Mouse (Mus musculus) hindbrain, embryonic 14.5 days (tissue): ENCODE measurements around the gene Rps2. TPM values are rescaled to one million over a fixed set of nuclear protein-coding genes. Genes with fewer than 3 reads are reported as not detected.

ENCODE experiments used
- ATAC-seq: fragments of 200-750 bp; cut with Nextera tagmentation; 2 replicates; pipeline ENCODE4 v1.8.0; 2017; ENCODE audit warnings: moderate number of reproducible peaks, mild to moderate bottlenecking, moderate TSS enrichment, moderate library complexity; ENCODE audit not compliant: low FRiP score
- DNase-seq: peaks from one replicate; pipeline ENCODE4 v3.0.0-alpha.2; 2015; ENCODE audit warnings: low spot score
- H3K27ac ChIP-seq: fragments of 300-500 bp; sonication (generic); 2 replicates; pipeline ENCODE4 v1.5.1; 2014; ENCODE audit warnings: mild to moderate bottlenecking, moderate library complexity
- H3K27me3 ChIP-seq: fragments of 300-500 bp; sonication (generic); 2 replicates; pipeline ENCODE4 v1.6.1; 2014; ENCODE audit warnings: mild to moderate bottlenecking, low read length, mixed read lengths; ENCODE audit not compliant: control insufficient read depth, insufficient read depth
- H3K36me3 ChIP-seq: fragments of 300-500 bp; sonication (generic); replicated peaks from 2 replicates; pipeline ENCODE4 v1.6.1; 2014; ENCODE audit not compliant: control insufficient read depth, insufficient read depth
- H3K4me1 ChIP-seq: fragments of 300-500 bp; sonication (generic); replicated peaks from 2 replicates; pipeline ENCODE4 v1.6.1; 2014; ENCODE audit warnings: antibody characterized with exemption, low read length, mixed read lengths; ENCODE audit not compliant: control insufficient read depth, insufficient read depth
- H3K4me2 ChIP-seq: fragments of 300-500 bp; sonication (generic); replicated peaks from 2 replicates; pipeline ENCODE4 v1.6.1; 2014; ENCODE audit warnings: mild to moderate bottlenecking, moderate library complexity
- H3K4me3 ChIP-seq: fragments of 300-500 bp; sonication (generic); replicated peaks from 2 replicates; pipeline ENCODE4 v1.5.1; 2014; ENCODE audit warnings: mild to moderate bottlenecking, low read length
- H3K9ac ChIP-seq: fragments of 300-500 bp; sonication (generic); 2 replicates; pipeline ENCODE4 v1.6.1; 2014
- H3K9me3 ChIP-seq: fragments of 300-500 bp; sonication (generic); 2 replicates; pipeline ENCODE4 v1.6.1; 2016; ENCODE audit warnings: low read length; ENCODE audit not compliant: control insufficient read depth
- WGBS: fragments of 180-500 bp; shearing (Covaris S2); extraction: QIAGEN DNeasy Blood & Tissue Kit; methylation state at CpG from one replicate; pipeline ENCODE4 v1.1.7; 2014; 5-methylcytosine and 5-hydroxymethylcytosine counted together
- polyA plus RNA-seq: library from polyadenylated mRNA; unstranded; fragments of >200 nt; fragmentation: Nextera tagmentation; extraction: Ambion mirVana; gene quantifications from 2 replicates; pipeline ENCODE4 v1.2.1, GENCODE M21; 2014

Rps2 gene
- polyA plus RNA-seq, 1 experiment from 2014 or later, result 838 TPM

- WGBS, result under 1% methylated on average over 30 of the region's 30 CpGs
- Histone ChIP-seq H3K9me3 (no peaks in the 10 kb centered on the region), H3K27ac (peak within 1 kb of the TSS; percentile 78), H3K9ac (peak within 1 kb of the TSS; percentile 94), H3K4me2 (peak within 1 kb of the TSS; percentile 96), H3K4me3 (peak within 1 kb of the TSS; percentile 77), H3K4me1 (peaks cover 24% of the 10 kb centered on the region), H3K36me3 (peaks cover 15% of the 10 kb centered on the region), H3K27me3 (no peaks in the 10 kb centered on the region)
- DNase-seq, result peak; percentile 98
- peak; percentile 71 for ATAC-seq
Measured at GRCm38 (mm10) chr17:24724184-24724583, 6.3 kb downstream of the Rps2 start, which contains the start of gene Ndufb10. TSS of gene Ndufb10 (minus strand) at chr17:24724478.

GRCm38 (mm10) chr17:24725637-24726390, 7.9 kb downstream of the Rps2 start:
- no peak overlapping the region for H3K27ac ChIP-seq
- no peak overlapping the region for H3K9ac ChIP-seq
- no peaks in the 10 kb centered on the region for H3K27me3 ChIP-seq
- no peaks in the 10 kb centered on the region for H3K9me3 ChIP-seq
- H3K36me3 ChIP-seq, result peaks cover 15% of the 10 kb centered on the region
- H3K4me1 ChIP-seq, result peaks cover 24% of the 10 kb centered on the region
- no peak overlapping the region for H3K4me3 ChIP-seq
- ATAC-seq (no peak), DNase-seq (no peak)
- 78% methylated on average over 3 of the region's 3 CpGs for WGBS
- no peak overlapping the region for H3K4me2 ChIP-seq

GRCm38 (mm10) chr17:24727618-24728017, 9.7 kb downstream of the Rps2 start, which contains the start of gene Rpl3l:
TSS of gene Rpl3l (plus strand) at chr17:24727820.
- ATAC-seq (no peak), DNase-seq (no peak)
- Histone ChIP-seq H3K27ac (no peak within 1 kb of the TSS), H3K4me2 (no peak within 1 kb of the TSS), H3K36me3 (no peaks in the 10 kb centered on the region), H3K4me3 (no peak within 1 kb of the TSS), H3K27me3 (no peaks in the 10 kb centered on the region), H3K9ac (no peak within 1 kb of the TSS), H3K4me1 (peaks cover 9% of the 10 kb centered on the region), H3K9me3 (no peaks in the 10 kb centered on the region)
- 82% methylated on average over 2 of the region's 2 CpGs for WGBS

DNA sequence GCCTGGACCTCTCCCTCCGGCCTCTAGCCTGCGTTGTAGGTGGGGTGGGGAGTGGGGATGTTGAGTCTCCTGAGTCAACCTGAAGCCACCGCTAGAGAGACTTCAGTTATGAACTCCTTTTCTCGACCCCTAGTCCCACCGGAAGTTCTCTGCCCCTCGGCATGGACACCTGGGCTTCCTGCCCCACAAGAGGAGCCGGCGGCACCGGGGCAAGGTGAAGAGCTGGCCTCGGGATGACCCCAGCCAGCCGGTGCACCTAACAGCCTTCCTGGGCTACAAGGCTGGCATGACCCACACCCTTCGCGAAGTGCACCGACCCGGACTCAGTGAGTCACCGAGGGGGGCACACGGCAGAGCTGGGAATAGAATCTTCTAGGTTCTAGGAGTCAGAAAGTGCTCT, 10.3 kb downstream of the Rps2 start:
- no peak overlapping the region for H3K4me2 ChIP-seq
- no peak overlapping the region for H3K9ac ChIP-seq
- no peak overlapping the region for H3K4me3 ChIP-seq
- ATAC-seq (no peak), DNase-seq (no peak)
- H3K36me3 ChIP-seq, result no peaks in the 10 kb centered on the region
- no peaks in the 10 kb centered on the region for H3K9me3 ChIP-seq
- peaks cover 4% of the 10 kb centered on the region for H3K4me1 ChIP-seq
- H3K27me3 ChIP-seq, result no peaks in the 10 kb centered on the region
- WGBS, result 74% methylated on average over 17 of the region's 17 CpGs
- no peak overlapping the region for H3K27ac ChIP-seq

DNA sequence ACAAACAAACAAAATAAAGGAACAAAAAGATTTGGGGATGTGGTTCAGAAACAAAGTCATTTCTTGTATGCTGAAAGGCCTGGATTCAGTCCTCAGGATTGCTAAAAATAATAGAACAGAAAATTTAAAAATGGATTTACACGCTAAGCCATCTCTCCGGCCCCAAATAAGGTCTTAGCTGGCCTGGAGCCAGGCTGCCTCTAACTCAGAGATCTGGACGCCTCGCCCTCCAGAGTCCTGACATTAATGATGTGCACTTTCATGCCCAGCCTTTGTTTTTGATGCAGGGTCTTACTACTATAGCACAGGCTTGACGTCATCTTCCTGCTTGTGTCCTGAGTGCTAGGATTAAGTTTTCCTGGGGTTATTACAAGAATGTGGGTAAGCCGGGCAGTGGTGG, 11.2 kb downstream of the Rps2 start:
- H3K27me3 ChIP-seq, result no peaks in the 10 kb centered on the region
- H3K36me3 ChIP-seq, result no peaks in the 10 kb centered on the region
- no peak overlapping the region for H3K9ac ChIP-seq
- no peak overlapping the region for H3K4me2 ChIP-seq
- H3K27ac ChIP-seq, result no peak overlapping the region
- H3K9me3 ChIP-seq, result no peaks in the 10 kb centered on the region
- H3K4me3 ChIP-seq, result no peak overlapping the region
- no peaks in the 10 kb centered on the region for H3K4me1 ChIP-seq
- DNase-seq (no peak), ATAC-seq (no peak)
- 81% methylated on average over 6 of the region's 6 CpGs for WGBS

DNA sequence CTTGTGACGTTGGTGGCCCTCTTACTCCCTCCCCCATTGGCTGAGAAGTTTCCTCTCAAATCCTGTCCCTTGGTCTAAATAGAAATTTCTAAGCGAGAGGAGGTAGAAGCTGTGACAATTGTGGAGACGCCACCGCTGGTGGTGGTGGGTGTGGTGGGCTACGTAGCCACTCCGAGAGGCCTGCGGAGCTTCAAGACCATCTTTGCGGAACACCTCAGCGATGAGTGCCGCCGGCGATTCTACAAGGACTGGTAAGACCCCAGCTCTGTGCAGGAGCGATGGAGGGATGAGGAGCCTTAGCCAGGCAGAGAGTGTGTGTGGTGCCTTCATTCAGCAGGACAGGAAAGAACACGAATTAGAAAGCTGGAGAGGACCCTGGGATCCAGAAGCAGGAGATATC, 12.9 kb downstream of the Rps2 start:
- Histone ChIP-seq H3K4me1 (peaks cover 2% of the 10 kb centered on the region; the same call in 1 of the 2 replicates), H3K9me3 (no peaks in the 10 kb centered on the region), H3K4me3 (no peak overlapping the region), H3K36me3 (no peaks in the 10 kb centered on the region), H3K4me2 (no peak overlapping the region), H3K9ac (no peak overlapping the region), H3K27me3 (no peaks in the 10 kb centered on the region), H3K27ac (no peak overlapping the region)
- ATAC-seq (no peak), DNase-seq (no peak)
- 79% methylated on average over 14 of the region's 14 CpGs for WGBS

DNA sequence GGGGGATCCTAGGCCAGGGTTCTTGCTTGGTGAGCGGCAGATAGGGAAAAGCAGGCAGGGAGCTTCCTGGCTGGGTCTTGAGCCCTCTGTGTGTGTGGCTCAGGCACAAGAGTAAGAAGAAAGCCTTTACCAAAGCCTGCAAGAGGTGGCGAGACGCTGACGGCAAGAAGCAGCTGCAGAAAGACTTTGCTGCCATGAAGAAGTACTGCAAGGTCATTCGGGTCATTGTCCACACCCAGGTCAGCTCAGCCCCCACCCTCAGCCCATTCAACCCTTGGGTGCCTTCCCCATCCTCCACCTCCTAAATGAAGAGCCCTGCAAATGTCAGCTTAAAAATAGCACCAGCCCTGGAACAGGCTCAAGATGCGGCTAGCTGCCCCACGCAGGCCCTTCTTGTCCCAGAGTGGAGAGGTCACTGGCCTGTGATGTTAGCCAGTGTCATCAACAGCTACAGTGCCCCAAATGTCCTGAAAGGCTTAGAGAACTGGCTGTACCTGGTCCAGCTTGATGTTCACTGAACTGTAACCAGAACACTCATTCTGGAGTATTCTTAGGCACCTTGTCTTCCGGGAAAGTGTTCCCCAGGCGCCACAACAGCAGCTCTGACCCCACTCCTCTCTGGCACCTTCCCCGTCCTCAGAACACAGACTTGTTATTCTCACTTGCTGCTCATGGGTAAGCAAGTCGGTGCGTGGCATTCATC, 14.5 kb downstream of the Rps2 start:
- Histone ChIP-seq H3K27me3 (no peaks in the 10 kb centered on the region), H3K9ac (no peak overlapping the region), H3K36me3 (no peaks in the 10 kb centered on the region), H3K4me2 (no peak overlapping the region), H3K27ac (no peak overlapping the region), H3K4me3 (no peak overlapping the region), H3K9me3 (no peaks in the 10 kb centered on the region), H3K4me1 (peaks cover 13% of the 10 kb centered on the region; the same call in 1 of the 2 replicates)
- ATAC-seq, result no peak
- WGBS, result 78% methylated on average over 12 of the region's 12 CpGs
- no peak for DNase-seq

DNA sequence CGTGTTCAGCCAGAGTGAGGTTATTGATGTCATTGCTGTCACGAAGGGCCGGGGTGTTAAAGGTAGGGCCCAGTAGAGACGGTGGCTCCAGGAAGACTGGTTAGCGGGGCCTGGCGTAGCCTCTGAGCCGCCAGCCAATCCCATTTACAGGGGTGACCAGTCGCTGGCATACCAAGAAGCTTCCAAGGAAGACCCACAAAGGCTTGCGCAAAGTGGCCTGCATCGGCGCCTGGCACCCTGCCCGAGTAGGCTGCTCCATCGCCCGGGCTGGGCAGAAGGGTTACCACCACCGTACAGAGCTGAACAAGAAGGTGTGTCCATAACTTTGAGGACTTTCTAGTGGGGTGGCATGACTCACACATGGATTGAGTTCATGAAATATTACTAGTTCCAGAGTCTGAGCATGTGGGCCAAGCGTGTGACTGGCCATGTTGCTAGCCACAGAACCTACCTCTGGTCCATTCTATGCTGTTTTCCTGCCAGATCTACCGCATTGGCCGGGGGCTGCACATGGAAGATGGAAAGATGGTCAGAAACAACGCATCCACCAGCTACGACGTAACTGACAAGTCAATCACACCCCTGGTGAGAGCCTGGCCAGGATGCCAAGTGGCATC, 15.6 kb downstream of the Rps2 start:
- no peak overlapping the region for H3K9ac ChIP-seq
- H3K4me1 ChIP-seq, result peaks cover 13% of the 10 kb centered on the region; the same call in 1 of the 2 replicates
- ATAC-seq (no peak), DNase-seq (no peak)
- H3K27ac ChIP-seq, result no peak overlapping the region
- H3K27me3 ChIP-seq, result no peaks in the 10 kb centered on the region
- no peaks in the 10 kb centered on the region for H3K36me3 ChIP-seq
- no peaks in the 10 kb centered on the region for H3K9me3 ChIP-seq
- no peak overlapping the region for H3K4me2 ChIP-seq
- no peak overlapping the region for H3K4me3 ChIP-seq
- 89% methylated on average over 21 of the region's 21 CpGs for WGBS

DNA sequence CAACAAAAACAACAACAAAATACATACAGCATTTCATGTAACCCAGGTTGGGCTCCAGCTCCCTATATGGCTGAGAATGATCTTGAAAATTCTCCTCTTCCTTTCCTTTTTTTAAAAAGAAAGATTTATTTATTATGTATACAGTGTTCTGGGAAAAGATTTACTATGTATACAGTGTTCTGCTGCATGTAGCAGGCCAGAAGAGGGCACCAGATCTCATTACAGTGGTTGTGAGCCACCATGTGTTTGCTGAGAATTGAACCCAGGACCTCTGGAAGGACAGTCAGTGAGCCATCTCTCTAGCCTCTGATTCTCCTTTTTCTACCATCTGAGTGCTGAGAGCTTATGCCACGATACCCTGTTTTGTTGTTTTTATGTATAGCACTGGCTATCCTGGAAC, 16.6 kb downstream of the Rps2 start:
- ATAC-seq, result no peak
- Histone ChIP-seq H3K4me3 (no peak overlapping the region), H3K4me1 (peaks cover 13% of the 10 kb centered on the region; the same call in 1 of the 2 replicates), H3K4me2 (no peak overlapping the region), H3K9me3 (no peaks in the 10 kb centered on the region), H3K27me3 (no peaks in the 10 kb centered on the region), H3K9ac (no peak overlapping the region), H3K27ac (no peak overlapping the region), H3K36me3 (0 out of 2 replicates have a peak, but pooled peaks cover under 1% of the 10 kb centered on the region)
- 85% methylated on average over 1 of the region's 1 CpGs for WGBS
- DNase-seq, result no peak
